Mouse (Mus musculus): ENCODE data around the gene Dchs2.
A peak's percentile ranks its signal among the peaks of the same experiment; 100 is the strongest.

Dchs2 gene

GRCm38 (mm10) chr3:83155600-83155999 lies 27.9 kb downstream of the Dchs2 start:
- DNase-seq (ENCODE audit: low spot score): no peak

- no peak for DNase-seq (ENCODE audit: low spot score)
These were observed 28.4 kb downstream of the Dchs2 start for GRCm38 (mm10) chr3:83156165-83156564.

GRCm38 (mm10) chr3:83161542-83162231 lies 33.9 kb downstream of the Dchs2 start:
- no peak for DNase-seq (ENCODE audit: low spot score)

- no peak for DNase-seq (ENCODE audit: low spot score)
These were observed 35.9 kb downstream of the Dchs2 start for GRCm38 (mm10) chr3:83163676-83164075.

- DNase-seq (ENCODE audit: low spot score): no peak
These were observed 57.8 kb downstream of the Dchs2 start for GRCm38 (mm10) chr3:83185527-83185926.

- no peak for DNase-seq (ENCODE audit: low spot score)
These were observed 63.5 kb downstream of the Dchs2 start for GRCm38 (mm10) chr3:83191271-83191670.

GRCm38 (mm10) chr3:83192401-83192800 lies 64.7 kb downstream of the Dchs2 start:
- no peak for DNase-seq (ENCODE audit: low spot score)

- no peak for DNase-seq (ENCODE audit: low spot score)
These were observed 67.2 kb downstream of the Dchs2 start for GRCm38 (mm10) chr3:83194911-83195310.

GRCm38 (mm10) chr3:83201286-83201980 lies 73.7 kb downstream of the Dchs2 start:
- DNase-seq (ENCODE audit: low spot score): no peak

GRCm38 (mm10) chr3:83205073-83205668 lies 77.4 kb downstream of the Dchs2 start:
- no peak for DNase-seq (ENCODE audit: low spot score)

- DNase-seq (ENCODE audit: low spot score): peak; percentile 28
These were observed 81.9 kb downstream of the Dchs2 start for GRCm38 (mm10) chr3:83209646-83210045.

GRCm38 (mm10) chr3:83210210-83210609 lies 82.5 kb downstream of the Dchs2 start:
- no peak for DNase-seq (ENCODE audit: low spot score)

- peak; percentile 27 for DNase-seq (ENCODE audit: low spot score)
These were observed 84.2 kb downstream of the Dchs2 start for GRCm38 (mm10) chr3:83211939-83212338.

- no peak for DNase-seq (ENCODE audit: low spot score)
These were observed 84.8 kb downstream of the Dchs2 start for GRCm38 (mm10) chr3:83212578-83212977.

- DNase-seq (ENCODE audit: low spot score): no peak
These were observed 90.3 kb downstream of the Dchs2 start for GRCm38 (mm10) chr3:83218059-83218458.

GRCm38 (mm10) chr3:83220101-83220500 lies 92.4 kb downstream of the Dchs2 start:
- no peak for DNase-seq (ENCODE audit: low spot score)

- peak; percentile 27 for DNase-seq (ENCODE audit: low spot score)
These were observed 94.4 kb downstream of the Dchs2 start for GRCm38 (mm10) chr3:83222125-83222524.

- peak; percentile 4 for DNase-seq (ENCODE audit: low spot score)
These were observed 100.6 kb downstream of the Dchs2 start for GRCm38 (mm10) chr3:83228383-83228782.

GRCm38 (mm10) chr3:83230326-83230725 lies 102.6 kb downstream of the Dchs2 start:
- no peak for DNase-seq (ENCODE audit: low spot score)

- DNase-seq (ENCODE audit: low spot score): peak; percentile 5
These were observed 106.7 kb downstream of the Dchs2 start for GRCm38 (mm10) chr3:83234457-83234856.

- DNase-seq (ENCODE audit: low spot score): no peak
These were observed 107.3 kb downstream of the Dchs2 start for GRCm38 (mm10) chr3:83235061-83235460.

GRCm38 (mm10) chr3:83246536-83246935 lies 118.8 kb downstream of the Dchs2 start:
- DNase-seq (ENCODE audit: low spot score): no peak

- DNase-seq (ENCODE audit: low spot score): no peak
These were observed 122.3 kb downstream of the Dchs2 start for GRCm38 (mm10) chr3:83250001-83250545.
